Mouse (Mus musculus): ENCODE results near the gene Pithd1. TPM values are rescaled to one million over a fixed set of nuclear protein-coding genes. Genes with fewer than 3 reads are reported as not detected.
"Not testable (repeated sequence)": the region's sequence is repeated elsewhere in the genome, so short reads cannot be mapped to it uniquely, and the experiment has no call there.

Gene Pithd1
- polyA plus RNA-seq, 1 experiment from 2014 or later, result 59.8 TPM

DNA sequence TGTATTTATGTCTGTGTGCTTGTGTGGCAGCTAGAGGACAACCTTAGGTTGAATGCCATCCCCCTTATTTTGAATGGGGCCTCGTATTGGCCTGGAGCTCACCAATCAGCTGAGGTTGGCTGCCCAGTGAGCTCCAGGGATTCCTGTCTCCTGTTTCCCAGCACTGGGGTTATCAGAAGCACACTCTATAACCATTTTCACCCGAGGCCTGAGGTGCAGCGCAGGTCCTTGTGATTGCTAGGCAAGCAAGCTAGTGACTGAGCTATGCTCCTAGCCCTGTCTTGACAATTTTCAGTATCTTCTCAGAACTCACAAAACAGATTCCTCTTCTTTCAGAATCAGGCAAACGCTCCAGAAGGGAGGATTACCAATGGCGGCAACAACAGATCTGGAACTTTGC lies 2.5 kb downstream of the Pithd1 start:
- WGBS, result 91% methylated on average over 5 of the region's 5 CpGs
- Histone ChIP-seq H3K4me3 (no peak overlapping the region), H3K4me2 (replicated peaks) (no peak overlapping the region), H3K36me3 (peaks cover 32% of the 10 kb centered on the region), H3K9ac (no peak overlapping the region), H3K9me3 (replicated peaks) (no peaks in the 10 kb centered on the region), H3K4me1 (peaks cover 22% of the 10 kb centered on the region), H3K27ac (no peak overlapping the region), H3K27me3 (no peaks in the 10 kb centered on the region)
- ATAC-seq (ENCODE audit: low FRiP score), result no peak

DNA sequence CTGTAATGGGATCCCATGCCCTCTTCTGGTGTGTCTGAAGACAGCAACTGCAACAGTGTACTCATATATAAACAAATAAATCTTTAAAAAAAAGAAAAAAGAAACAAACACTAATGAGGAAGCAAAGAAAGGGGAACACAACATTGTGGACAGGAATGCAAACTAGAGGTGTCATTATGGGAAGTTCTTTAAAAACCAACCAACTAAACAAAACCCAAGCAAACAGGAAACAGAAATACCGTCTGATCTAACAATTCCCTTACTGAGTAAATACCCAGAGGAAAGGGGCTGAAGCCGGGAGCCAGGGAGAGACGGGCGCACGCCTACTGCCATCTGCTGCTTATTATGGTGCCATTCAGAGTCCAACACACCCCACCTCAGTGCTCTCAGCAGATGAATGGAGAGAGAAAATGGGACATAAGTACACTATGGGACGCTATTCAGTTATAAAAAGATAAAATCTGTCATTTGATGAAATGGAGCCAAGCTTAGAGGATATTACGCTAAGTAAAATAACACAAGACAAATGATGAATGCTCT lies 5.5 kb downstream of the Pithd1 start:
- 77% methylated on average over 7 of the region's 7 CpGs for WGBS
- Histone ChIP-seq H3K9me3 (replicated peaks) (no peaks in the 10 kb centered on the region), H3K9ac (no peak overlapping the region), H3K4me2 (replicated peaks) (no peak overlapping the region), H3K27ac (no peak overlapping the region), H3K4me1 (peaks cover 15% of the 10 kb centered on the region), H3K4me3 (no peak overlapping the region), H3K36me3 (peaks cover 43% of the 10 kb centered on the region), H3K27me3 (no peaks in the 10 kb centered on the region)
- ATAC-seq (ENCODE audit: low FRiP score), result no peak

DNA sequence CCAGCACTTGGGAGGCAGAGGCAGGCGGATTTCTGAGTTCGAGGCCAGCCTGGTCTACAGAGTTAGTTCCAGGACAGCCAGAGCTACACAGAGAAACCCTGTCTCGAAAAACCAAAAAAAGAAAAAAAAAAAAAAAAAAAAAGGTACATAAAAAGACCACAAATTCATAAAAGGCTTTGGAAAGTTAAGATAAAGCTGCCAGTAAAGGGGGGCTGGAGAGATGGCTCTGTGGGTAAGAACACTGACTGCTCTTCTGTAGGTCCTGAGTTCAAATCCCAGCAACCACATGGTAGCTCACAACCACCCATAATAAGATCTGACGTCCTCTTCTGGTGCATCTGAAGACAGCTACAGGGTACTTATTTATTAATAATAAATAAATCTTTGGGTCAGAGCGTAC lies 6.8 kb downstream of the Pithd1 start:
- peaks cover 55% of the 10 kb centered on the region for H3K36me3 ChIP-seq

DNA sequence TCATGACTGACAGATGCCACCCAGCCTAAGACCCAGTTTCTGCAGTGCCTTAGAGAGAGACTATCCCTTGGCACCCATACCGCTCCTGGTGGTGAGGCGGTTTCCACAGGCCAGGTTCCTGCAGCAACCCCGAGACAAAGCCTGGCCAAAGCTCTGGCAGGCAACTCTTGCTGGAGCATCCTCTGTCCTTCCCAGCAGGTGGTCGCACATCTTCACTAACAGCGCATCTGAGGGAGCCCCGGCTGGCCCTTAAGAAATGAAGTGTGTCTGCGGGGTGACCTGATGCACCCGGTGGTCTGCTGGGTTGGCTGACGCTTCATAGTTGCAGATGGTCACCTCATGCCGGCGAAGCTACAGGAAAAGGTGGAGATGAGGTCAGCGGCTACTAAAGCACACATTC lies 10.9 kb downstream of the Pithd1 start:
- no peaks in the 10 kb centered on the region for H3K27me3 ChIP-seq
- H3K4me3 ChIP-seq, result no peak overlapping the region
- 91% methylated on average over 12 of the region's 12 CpGs for WGBS
- peaks cover 39% of the 10 kb centered on the region for H3K36me3 ChIP-seq
- no peaks in the 10 kb centered on the region for H3K9me3 ChIP-seq (replicated peaks)
- H3K4me2 ChIP-seq (replicated peaks), result no peak overlapping the region
- H3K27ac ChIP-seq, result no peak overlapping the region
- H3K4me1 ChIP-seq, result peaks cover 12% of the 10 kb centered on the region
- H3K9ac ChIP-seq, result no peak overlapping the region
- no peak for ATAC-seq (ENCODE audit: low FRiP score)

More for the DNA sequence above, 6.8 kb downstream of the Pithd1 start:
- WGBS, result 98% methylated on average over 5 of the region's 5 CpGs
- not testable (repeated sequence) for H3K4me3 ChIP-seq; H3K4me2 ChIP-seq (replicated peaks); H3K9me3 ChIP-seq (replicated peaks); ATAC-seq (ENCODE audit: low FRiP score); H3K9ac ChIP-seq; H3K27ac ChIP-seq; H3K4me1 ChIP-seq; H3K27me3 ChIP-seq

DNA sequence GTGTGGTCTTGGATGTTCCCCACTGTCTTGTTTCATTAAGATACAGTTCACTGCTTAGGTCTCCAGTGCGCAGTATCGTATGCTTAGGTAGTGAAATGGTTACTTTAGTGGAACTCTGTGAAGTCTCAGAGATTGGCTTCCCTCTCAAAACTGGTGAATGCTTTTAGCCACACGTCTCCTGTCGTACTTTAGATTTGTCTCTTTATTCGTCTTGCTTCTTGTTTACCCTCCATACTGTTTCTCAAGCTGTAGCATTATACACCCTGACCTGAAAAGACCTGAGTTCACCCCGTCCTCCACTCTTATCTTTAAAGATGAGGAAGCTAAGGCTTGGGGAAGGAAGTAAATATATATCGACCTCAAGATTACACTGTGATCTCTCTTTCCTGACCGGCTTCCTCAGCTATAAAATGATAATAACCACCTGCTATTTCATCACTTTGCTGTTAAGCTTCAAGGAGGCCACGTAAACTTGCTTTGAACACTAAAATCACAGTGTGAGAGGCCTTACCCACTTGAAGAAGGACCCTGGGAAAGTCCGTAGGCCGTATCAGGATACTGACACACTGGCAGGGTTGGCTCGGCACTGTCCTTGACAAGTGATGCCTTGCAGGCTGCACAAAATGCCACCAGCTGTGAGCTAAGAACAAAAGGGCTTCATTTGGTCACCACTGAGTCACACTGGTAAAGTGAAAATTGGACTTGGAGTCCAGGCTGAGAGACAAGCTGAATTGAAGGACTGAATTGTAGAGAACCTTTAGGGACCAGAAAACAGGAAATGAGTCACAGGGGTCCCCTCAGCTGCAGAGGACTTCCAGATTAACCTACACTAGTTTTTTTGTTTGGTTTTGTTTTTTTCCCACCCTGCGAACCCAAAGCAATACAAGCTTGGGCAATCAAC lies 13.9 kb downstream of the Pithd1 start:
- peaks cover 29% of the 10 kb centered on the region for H3K4me1 ChIP-seq
- ATAC-seq (ENCODE audit: low FRiP score), result no peak
- H3K4me3 ChIP-seq, result peak overlapping the region; percentile 86
- H3K27me3 ChIP-seq, result no peaks in the 10 kb centered on the region
- H3K9ac ChIP-seq, result peak overlapping the region; percentile 91
- H3K27ac ChIP-seq, result 0 out of 2 replicates have a peak overlapping the region, but pooled peaks have one; percentile 23
- no peaks in the 10 kb centered on the region for H3K9me3 ChIP-seq (replicated peaks)
- H3K4me2 ChIP-seq (replicated peaks), result peak overlapping the region; percentile 88
- peaks cover 57% of the 10 kb centered on the region for H3K36me3 ChIP-seq
- 76% methylated on average over 13 of the region's 13 CpGs for WGBS

DNA sequence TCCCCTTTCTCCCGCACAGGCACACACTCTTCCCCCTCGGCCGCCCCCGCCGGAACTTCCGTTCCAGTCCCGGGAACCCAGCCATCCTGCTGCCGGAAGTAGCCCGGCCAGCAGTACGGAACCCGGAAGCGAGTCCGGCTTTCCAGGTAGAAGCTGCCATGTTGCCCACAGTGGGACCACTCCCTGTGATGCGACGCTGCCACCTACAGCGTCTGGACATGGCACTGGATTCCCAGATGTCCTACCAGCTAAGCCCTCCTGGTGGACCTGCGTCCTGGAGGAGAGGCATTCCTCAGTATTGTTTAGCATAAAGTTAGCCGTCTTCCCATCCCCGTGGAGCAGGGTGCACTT lies 14.5 kb downstream of the Pithd1 start, which contains the start of gene Lypla2:
Gene Lypla2 (minus strand): TSS at position 71 of the 351 bp plus-strand sequence.
- Histone ChIP-seq H3K4me2 (replicated peaks) (peak within 1 kb of the TSS; percentile 88), H3K9ac (peak within 1 kb of the TSS; percentile 91), H3K36me3 (peaks cover 63% of the 10 kb centered on the region), H3K4me1 (peaks cover 29% of the 10 kb centered on the region), H3K4me3 (peak within 1 kb of the TSS; percentile 86), H3K27ac (peak within 1 kb of the TSS; percentile 79), H3K27me3 (no peaks in the 10 kb centered on the region), H3K9me3 (replicated peaks) (no peaks in the 10 kb centered on the region)
- peak; percentile 79 for ATAC-seq (ENCODE audit: low FRiP score)
- WGBS, result under 1% methylated on average over 18 of the region's 19 CpGs

DNA sequence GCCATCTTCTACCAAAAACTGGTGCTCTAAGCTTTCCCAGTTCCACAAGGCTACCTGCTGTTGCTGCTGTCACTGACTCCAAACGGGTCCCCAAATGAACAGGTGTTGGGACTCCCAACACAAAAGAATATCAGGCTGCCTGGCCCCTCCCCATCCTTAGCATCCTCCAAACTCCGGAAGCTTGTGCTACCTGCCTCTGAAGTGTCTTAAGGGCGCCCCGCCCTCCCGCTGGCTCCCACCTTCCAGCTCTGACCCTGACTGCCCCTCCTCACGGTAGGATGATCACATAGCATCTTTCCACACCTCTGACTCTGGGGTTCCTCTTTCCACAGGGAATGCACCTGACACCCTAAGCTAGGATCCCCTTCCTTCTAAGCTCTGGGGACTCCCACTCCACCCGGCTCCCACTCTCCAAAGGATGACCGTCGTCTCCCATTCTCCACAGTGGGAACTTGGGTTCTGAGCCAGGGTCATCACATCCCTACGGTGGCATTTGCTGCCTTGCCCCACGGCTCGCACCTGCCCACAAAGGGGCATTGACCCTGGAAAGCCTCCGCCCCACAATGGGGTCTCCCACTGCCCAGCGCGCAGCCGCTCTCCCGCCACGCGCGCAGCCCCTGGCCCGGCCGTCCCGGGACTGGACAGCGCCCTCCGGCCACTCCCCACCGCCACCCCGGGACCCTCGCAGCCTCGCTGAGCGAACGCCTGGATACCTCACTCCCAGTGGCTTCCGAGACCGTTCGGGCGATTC lies 15.1 kb downstream of the Pithd1 start:
- Histone ChIP-seq H3K27me3 (no peaks in the 10 kb centered on the region), H3K27ac (peak overlapping the region; percentile 79), H3K36me3 (peaks cover 65% of the 10 kb centered on the region)

DNA sequence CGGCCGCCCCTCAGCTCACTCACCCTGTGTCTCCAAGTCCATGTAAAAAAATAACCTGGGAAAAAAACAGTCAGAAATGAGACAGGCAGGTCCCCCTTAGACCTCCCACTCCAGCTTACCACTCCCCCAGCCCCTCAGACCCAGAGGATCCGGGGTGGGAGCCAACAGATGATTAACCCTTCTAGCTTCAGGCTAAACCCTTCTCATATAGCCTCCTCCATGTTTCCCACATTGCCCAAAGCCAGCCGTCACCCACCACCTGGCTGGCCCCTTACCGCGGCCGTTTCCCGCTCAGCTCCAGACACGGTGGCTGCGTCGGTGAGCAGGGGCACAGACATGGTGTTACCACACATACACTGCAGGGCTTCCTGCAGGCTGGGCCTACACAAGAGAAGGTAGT lies 16.5 kb downstream of the Pithd1 start:
- Histone ChIP-seq H3K4me1 (peaks cover 29% of the 10 kb centered on the region), H3K9me3 (replicated peaks) (no peaks in the 10 kb centered on the region), H3K36me3 (peaks cover 65% of the 10 kb centered on the region), H3K4me2 (replicated peaks) (no peak overlapping the region), H3K9ac (no peak overlapping the region; the same call in 1 of the 2 replicates), H3K4me3 (no peak overlapping the region), H3K27ac (no peak overlapping the region), H3K27me3 (no peaks in the 10 kb centered on the region; the same call in 1 of the 2 replicates)
- WGBS, result 87% methylated on average over 11 of the region's 11 CpGs
- ATAC-seq (ENCODE audit: low FRiP score), result no peak

More for the DNA sequence above, 15.1 kb downstream of the Pithd1 start:
- peak; percentile 63 for ATAC-seq (ENCODE audit: low FRiP score)
- Histone ChIP-seq H3K9me3 (replicated peaks) (no peaks in the 10 kb centered on the region), H3K4me1 (peaks cover 29% of the 10 kb centered on the region), H3K9ac (peak overlapping the region; percentile 91), H3K4me2 (replicated peaks) (peak overlapping the region; percentile 88), H3K4me3 (peak overlapping the region; percentile 86)
- 1% methylated on average over 35 of the region's 35 CpGs for WGBS

DNA sequence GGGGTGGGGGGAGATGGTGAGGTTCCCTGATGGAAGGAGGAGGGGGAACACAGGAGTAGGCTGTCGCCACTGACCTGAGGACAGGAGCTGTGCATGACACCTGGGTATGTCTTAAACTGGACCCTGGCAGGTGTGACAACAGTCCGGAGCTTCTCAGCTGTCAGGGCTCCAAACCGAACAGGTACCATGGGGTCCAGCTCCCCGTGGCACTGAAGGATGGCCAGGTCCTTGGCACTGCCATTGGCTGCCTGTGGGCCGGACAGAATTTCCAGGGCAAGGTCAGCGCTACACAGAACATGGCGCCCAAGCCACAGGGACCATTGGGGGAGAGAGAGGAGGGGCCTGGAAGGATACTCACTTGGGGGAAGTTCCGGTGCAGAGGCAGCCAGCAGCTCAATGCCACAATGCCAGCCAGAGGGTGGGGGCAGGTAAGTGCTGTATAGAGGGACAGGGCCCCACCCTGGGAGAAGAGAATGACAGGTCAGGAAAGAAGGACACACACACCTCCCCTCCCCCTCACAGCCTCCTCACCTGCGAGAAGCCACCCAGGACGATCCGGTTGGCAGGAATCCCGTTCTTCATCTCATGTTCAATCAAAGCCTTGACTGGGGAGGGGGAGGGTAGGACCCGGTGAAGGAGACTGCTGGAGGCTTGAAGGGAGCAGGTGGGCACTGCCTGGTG lies 17.9 kb downstream of the Pithd1 start:
- no peak for ATAC-seq (ENCODE audit: low FRiP score)
- Histone ChIP-seq H3K9ac (no peak overlapping the region), H3K27me3 (no peaks in the 10 kb centered on the region; the same call in 1 of the 2 replicates), H3K4me2 (replicated peaks) (no peak overlapping the region), H3K4me3 (no peak overlapping the region), H3K36me3 (peaks cover 53% of the 10 kb centered on the region), H3K4me1 (peaks cover 39% of the 10 kb centered on the region), H3K27ac (no peak overlapping the region), H3K9me3 (replicated peaks) (no peaks in the 10 kb centered on the region)
- 89% methylated on average over 13 of the region's 13 CpGs for WGBS

DNA sequence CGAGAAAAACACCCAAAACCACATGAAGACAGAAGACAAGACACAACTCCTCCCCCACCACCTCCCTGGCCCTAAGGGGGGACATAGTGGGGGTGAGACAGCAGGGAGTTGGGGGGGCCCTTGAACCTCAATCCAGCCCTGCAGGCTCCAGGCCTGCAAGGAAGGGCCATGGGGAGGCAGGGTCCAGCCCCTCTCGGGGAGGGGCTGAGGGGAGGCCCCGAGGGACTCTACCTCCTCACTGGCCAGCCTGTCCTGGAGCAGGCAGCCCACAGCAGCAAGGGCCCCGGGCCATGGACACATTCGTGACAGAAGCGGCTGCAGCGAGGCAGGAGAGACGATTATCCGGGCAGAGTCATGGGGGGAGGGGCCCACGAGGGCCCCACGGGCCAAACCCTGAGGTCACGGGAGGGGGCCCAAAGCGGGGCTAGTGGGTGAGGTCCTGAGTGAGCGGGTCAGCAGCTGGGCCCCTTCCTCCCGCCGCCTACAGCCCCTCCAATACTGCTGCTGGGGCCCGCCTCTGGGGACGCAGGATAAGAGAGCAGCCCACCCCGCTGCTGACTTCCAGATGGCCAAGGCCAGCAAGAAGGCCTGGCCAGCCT lies 18.7 kb downstream of the Pithd1 start:
- H3K27me3 ChIP-seq, result no peaks in the 10 kb centered on the region; the same call in 1 of the 2 replicates
- no peak for ATAC-seq (ENCODE audit: low FRiP score)
- no peaks in the 10 kb centered on the region for H3K9me3 ChIP-seq (replicated peaks)
- no peak overlapping the region for H3K9ac ChIP-seq
- H3K4me2 ChIP-seq (replicated peaks), result no peak overlapping the region
- no peak overlapping the region for H3K27ac ChIP-seq
- H3K4me3 ChIP-seq, result no peak overlapping the region
- peaks cover 52% of the 10 kb centered on the region for H3K36me3 ChIP-seq
- 60% methylated on average over 19 of the region's 19 CpGs for WGBS
- H3K4me1 ChIP-seq, result peaks cover 41% of the 10 kb centered on the region

DNA sequence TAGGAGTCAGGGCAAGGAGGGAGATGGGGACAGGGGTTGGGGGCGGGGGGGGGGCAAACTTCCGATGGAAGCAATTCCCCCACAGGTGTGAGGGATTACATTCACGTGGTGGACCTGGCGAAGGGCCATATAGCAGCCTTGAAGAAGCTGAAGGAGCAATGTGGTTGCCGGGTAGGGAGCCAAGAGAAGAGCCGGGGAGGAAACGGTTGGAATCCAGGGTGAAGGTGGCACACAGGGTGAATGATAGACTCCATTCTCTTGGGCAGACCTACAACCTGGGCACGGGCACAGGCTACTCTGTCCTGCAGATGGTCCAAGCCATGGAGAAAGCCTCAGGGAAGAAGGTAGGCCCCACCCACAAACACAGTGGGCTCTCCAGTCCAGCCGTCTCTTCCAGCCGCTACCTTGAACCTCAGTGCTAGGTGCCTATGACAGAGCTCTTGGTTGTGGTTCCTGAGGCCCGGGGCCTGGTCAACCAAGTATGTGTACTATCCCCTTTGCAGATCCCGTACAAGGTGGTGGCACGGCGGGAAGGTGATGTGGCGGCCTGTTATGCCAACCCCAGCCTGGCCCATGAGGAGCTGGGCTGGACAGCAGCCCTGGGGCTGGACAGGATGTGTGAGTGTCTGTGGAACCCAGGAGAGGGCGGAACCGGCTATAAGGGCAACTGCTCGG lies 19.8 kb downstream of the Pithd1 start:
- H3K27ac ChIP-seq, result no peak overlapping the region
- no peak overlapping the region for H3K4me3 ChIP-seq
- no peak overlapping the region for H3K9ac ChIP-seq
- H3K4me2 ChIP-seq (replicated peaks), result no peak overlapping the region
- 93% methylated on average over 18 of the region's 18 CpGs for WGBS
- H3K9me3 ChIP-seq (replicated peaks), result no peaks in the 10 kb centered on the region
- no peak for ATAC-seq (ENCODE audit: low FRiP score)
- H3K4me1 ChIP-seq, result peaks cover 43% of the 10 kb centered on the region
- no peaks in the 10 kb centered on the region; the same call in 1 of the 2 replicates for H3K27me3 ChIP-seq
- peaks cover 52% of the 10 kb centered on the region for H3K36me3 ChIP-seq

Measured in hindbrain, embryonic 12.5 days (tissue).